Mouse (Mus musculus) thymus, adult 2 months (tissue): ENCODE measurements around the gene Gap43. TPM values are rescaled to one million over a fixed set of nuclear protein-coding genes. Genes with fewer than 3 reads are reported as not detected.

Experiments
- DNase-seq: peaks from one replicate; pipeline ENCODE4 v3.0.0; 2021
- H3K27ac ChIP-seq: fragments of 200-500 bp; 2 replicates; pipeline ENCODE4 v1.5.1; 2012; ENCODE audit warnings: low read length, control low read depth; ENCODE audit not compliant: control insufficient read depth, insufficient read depth
- H3K27me3 ChIP-seq: fragments of 200-500 bp; 2 replicates; pipeline ENCODE4 v1.6.1; 2012; ENCODE audit warnings: mild to moderate bottlenecking, low read length, moderate library complexity, mixed read lengths; ENCODE audit not compliant: control insufficient read depth, insufficient read depth
- H3K36me3 ChIP-seq: fragments of 200-500 bp; 2 replicates; pipeline ENCODE4 v1.6.1; 2012; ENCODE audit warnings: mild to moderate bottlenecking, low read length, moderate library complexity; ENCODE audit not compliant: control insufficient read depth, insufficient read depth
- H3K4me1 ChIP-seq: fragments of 200-500 bp; replicated peaks from 2 replicates; pipeline ENCODE4 v1.6.1; 2012; ENCODE audit warnings: low read length; ENCODE audit not compliant: control insufficient read depth, insufficient read depth
- H3K4me3 ChIP-seq: fragments of 200-500 bp; 2 replicates; pipeline ENCODE4 v1.5.1; 2012; ENCODE audit warnings: mild to moderate bottlenecking, low read length, control low read depth, moderate library complexity; ENCODE audit not compliant: control insufficient read depth, insufficient read depth
- CTCF ChIP-seq: fragments of 200-500 bp; IDR thresholded peaks from 2 replicates; pipeline ENCODE4 v1.5.1; 2012; ENCODE audit warnings: mild to moderate bottlenecking, control low read depth, low read length, moderate library complexity, borderline replicate concordance; ENCODE audit not compliant: control insufficient read depth, poor library complexity, insufficient read depth; ENCODE audit errors: extremely low read depth
- POLR2A ChIP-seq: fragments of 200-500 bp; IDR thresholded peaks from 2 replicates; pipeline ENCODE4 v1.6.1; 2012; ENCODE audit warnings: mild to moderate bottlenecking, low read length, control low read depth, moderate library complexity; ENCODE audit not compliant: control insufficient read depth, poor library complexity, insufficient read depth; ENCODE audit errors: extremely low read depth
- WGBS: fragments of 180-500 bp; shearing (Covaris S2); methylation state at CpG from one replicate; pipeline ENCODE4 v1.1.7; 2018; 5-methylcytosine and 5-hydroxymethylcytosine counted together
- polyA plus RNA-seq: library from polyadenylated mRNA; depleted of rRNA; stranded (reverse); fragments of >200 nt; gene quantifications from 2 replicates; pipeline ENCODE4 v1.2.3, GENCODE M21; 2012

Gap43 gene
- polyA plus RNA-seq, 1 experiment: not detected

DNA sequence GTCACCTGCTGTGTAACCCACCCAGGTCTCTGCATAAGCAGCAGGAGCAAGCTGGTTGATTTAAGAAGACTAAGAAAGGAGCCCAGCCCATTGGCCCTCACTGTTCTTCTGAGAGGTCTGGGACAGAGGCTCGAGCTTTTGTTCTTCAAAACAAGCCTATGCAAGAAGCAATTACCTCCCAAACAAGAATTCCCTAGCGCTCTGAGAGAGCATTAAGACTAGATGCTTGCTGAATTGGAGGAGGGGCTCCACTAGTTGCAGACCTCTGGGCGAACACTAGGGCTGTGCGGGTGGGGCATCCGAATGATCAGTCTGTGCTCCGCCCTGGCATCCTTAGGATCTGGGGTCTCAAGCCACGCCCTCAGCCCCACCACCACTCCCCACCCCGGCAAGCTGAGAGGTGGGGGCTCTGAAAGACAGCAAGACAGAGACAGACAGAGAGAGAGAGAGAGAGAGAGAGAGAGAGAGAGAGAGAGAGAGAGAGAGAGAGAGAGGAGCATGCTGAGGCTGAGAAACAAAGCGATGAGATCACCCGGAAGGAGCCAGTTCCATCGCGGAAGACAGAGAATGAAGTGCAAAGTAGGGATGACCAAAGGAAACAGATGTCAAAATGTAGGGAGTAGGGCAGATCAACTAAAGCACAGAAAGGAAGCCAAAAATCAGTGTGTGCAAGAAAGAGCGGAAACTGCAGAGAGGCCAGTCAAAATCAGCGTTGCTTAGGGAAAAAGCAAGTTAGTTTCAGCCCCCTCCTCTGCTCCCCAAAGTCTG lies 34.3 kb downstream of the Gap43 start:
- DNase-seq: peak; percentile 7
- Histone ChIP-seq H3K27me3 (no peaks in the 10 kb centered on the region), H3K27ac (no peak overlapping the region), H3K36me3 (no peaks in the 10 kb centered on the region), H3K4me3 (no peak overlapping the region), H3K4me1 (no peaks in the 10 kb centered on the region)
- TF ChIP-seq POLR2A (no peak), CTCF (no peak)
- 11% methylated on average over 14 of the region's 14 CpGs for WGBS

DNA sequence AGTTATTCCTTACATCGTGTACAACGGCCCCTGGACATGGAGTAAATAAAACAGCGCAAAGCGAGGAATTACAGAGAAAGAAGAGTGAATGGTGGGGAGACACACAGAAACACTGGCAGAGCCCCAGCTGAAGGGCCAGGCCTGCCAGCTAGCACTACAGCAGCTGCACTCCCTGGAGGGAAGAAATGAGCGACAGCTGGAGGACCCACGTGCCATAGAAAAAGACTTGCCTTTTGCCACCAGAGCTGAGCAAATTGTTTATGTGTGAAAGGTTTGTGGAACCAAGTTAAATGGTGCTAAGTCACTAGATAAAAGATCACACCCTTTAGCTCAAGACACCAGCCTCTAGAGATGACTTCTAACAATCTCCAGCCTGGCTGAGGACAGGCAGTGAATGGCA lies 37.0 kb downstream of the Gap43 start:
- no peak overlapping the region for H3K27ac ChIP-seq
- WGBS: 92% methylated on average over 6 of the region's 6 CpGs
- H3K27me3 ChIP-seq: no peaks in the 10 kb centered on the region
- DNase-seq: no peak
- no peak overlapping the region for H3K4me3 ChIP-seq
- H3K4me1 ChIP-seq: no peaks in the 10 kb centered on the region
- no peaks in the 10 kb centered on the region for H3K36me3 ChIP-seq
- TF ChIP-seq POLR2A: no peak

DNA sequence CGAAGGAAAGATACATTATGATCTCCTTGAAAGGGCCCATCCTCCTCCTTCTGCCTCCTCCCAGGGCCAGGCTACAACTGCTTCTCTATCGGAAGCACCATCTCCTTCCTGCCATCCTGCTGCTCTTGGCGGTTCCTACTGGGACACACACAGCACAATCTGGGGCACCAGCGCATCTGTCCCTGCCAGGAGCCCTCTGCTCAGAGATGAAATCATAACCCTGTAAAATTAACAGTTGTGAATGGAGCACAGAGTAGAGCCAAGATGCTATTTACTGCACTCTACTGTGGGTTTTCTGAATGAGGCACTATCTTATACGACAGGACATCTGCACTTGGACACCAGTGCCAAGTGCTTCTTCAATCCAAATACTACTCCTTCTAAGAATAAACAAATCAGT lies 46.0 kb downstream of the Gap43 start:
- no peak overlapping the region for H3K27ac ChIP-seq
- H3K4me1 ChIP-seq: no peaks in the 10 kb centered on the region
- no peak for TF ChIP-seq CTCF
- no peak for TF ChIP-seq POLR2A
- 98% methylated on average over 5 of the region's 5 CpGs for WGBS
- H3K36me3 ChIP-seq: no peaks in the 10 kb centered on the region
- no peak overlapping the region for H3K4me3 ChIP-seq
- H3K27me3 ChIP-seq: no peaks in the 10 kb centered on the region
- no peak for DNase-seq

DNA sequence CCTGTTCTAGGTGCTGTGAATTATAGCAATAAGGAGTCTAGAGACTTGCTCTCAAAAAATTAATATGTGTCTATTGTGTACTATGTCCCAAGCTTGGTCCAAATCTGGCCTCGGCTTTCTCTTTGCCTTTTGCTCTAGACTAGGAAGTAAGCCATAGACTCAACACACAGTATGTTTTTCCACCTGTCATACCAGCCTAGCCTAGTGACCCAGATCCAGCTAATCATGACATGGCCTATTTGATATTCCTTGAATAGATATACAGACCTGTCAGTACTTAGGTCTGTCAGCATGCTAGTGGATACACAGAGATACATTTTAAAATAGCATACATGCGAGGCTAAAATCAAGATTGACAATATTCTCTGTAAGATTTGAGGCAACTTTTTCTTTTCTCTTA lies 46.4 kb downstream of the Gap43 start:
- H3K4me3 ChIP-seq: no peak overlapping the region
- no peak overlapping the region for H3K27ac ChIP-seq
- WGBS: 89% methylated on average over 2 of the region's 2 CpGs
- H3K4me1 ChIP-seq: no peaks in the 10 kb centered on the region
- H3K27me3 ChIP-seq: no peaks in the 10 kb centered on the region
- no peak for TF ChIP-seq CTCF
- no peak for TF ChIP-seq POLR2A
- DNase-seq: no peak
- no peaks in the 10 kb centered on the region for H3K36me3 ChIP-seq

DNA sequence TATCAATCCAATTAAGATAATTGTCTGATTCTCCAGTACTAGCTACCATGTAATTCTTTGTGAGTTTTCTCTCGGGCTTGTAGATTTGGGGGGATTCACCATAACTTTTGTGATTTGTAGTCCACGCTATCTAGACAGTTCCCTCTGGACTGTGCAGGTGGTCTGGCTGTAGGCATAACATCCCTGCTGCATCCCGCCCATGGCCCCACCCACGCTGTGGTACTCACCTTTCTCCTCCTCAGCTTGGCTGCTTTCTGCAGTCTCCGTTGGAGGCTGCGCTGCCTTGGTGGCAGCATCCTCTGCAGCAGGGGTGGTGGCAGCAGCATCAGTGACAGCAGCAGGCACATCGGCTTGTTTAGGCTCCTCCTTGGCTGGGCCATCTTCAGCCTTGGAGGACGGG lies 48.9 kb downstream of the Gap43 start:
- H3K4me1 ChIP-seq: no peaks in the 10 kb centered on the region
- 92% methylated on average over 8 of the region's 8 CpGs for WGBS
- DNase-seq: no peak
- H3K27ac ChIP-seq: no peak overlapping the region
- no peaks in the 10 kb centered on the region for H3K36me3 ChIP-seq
- no peaks in the 10 kb centered on the region for H3K27me3 ChIP-seq
- no peak overlapping the region for H3K4me3 ChIP-seq
- TF ChIP-seq CTCF (no peak), POLR2A (no peak)

DNA sequence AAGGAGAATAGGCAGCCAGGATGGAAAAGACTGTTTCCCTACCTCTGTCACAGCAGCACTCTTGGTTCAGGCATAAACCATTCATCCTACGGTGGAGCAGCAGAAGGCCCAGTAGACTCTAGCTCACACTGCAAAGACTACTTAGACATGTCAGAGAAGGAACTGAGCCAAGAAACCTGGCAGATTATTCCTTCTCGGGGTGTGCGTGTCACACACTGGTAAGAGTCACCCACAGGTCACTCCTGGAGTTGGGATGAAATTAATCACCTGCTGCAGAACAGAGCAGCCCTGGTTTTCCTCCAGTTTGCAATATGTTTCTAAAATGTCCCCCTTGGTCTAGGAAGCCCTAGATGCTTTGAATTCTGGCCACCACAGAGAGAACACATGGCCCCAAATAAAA lies 56.4 kb downstream of the Gap43 start:
- WGBS: 92% methylated on average over 3 of the region's 3 CpGs

DNA sequence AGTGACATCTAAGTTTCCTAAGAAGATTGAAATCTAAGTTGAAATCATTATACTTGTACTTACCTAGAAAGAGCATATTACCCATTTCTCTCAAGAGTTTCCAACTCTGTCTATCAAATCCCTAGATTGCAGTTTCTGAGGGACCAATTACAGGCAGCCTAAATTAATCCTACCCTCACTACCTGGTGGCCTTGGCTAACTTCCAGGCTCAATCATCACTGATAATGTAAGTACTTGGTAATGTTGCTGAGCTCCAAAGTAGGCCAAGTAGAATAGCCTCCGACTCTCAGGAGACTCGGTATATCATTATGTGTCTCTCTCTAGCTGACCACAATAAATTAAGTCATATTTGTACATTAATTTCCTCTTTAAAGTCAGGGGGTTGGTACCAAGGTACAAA lies 62.7 kb downstream of the Gap43 start:
- H3K27ac ChIP-seq: no peak overlapping the region
- DNase-seq: no peak
- H3K36me3 ChIP-seq: no peaks in the 10 kb centered on the region
- 98% methylated on average over 2 of the region's 2 CpGs for WGBS
- no peaks in the 10 kb centered on the region for H3K4me1 ChIP-seq
- no peak overlapping the region for H3K4me3 ChIP-seq
- TF ChIP-seq POLR2A: no peak
- TF ChIP-seq CTCF: no peak
- H3K27me3 ChIP-seq: no peaks in the 10 kb centered on the region

More for the DNA sequence above, 56.4 kb downstream of the Gap43 start:
- no peak for TF ChIP-seq CTCF
- no peak for TF ChIP-seq POLR2A
- Histone ChIP-seq H3K27me3 (no peaks in the 10 kb centered on the region), H3K4me1 (no peaks in the 10 kb centered on the region), H3K4me3 (no peak overlapping the region), H3K27ac (no peak overlapping the region), H3K36me3 (no peaks in the 10 kb centered on the region)
- no peak for DNase-seq
